Mouse (Mus musculus) urinary bladder, postnatal 10 days (tissue): ENCODE data around the gene Gm21988.
A peak's percentile ranks its signal among the peaks of the same experiment; 100 is the strongest.

Experiments
- DNase-seq: peaks from one replicate; pipeline ENCODE4 v3.0.0; 2022; ENCODE audit warnings: low spot score

Gm21988 gene

DNA sequence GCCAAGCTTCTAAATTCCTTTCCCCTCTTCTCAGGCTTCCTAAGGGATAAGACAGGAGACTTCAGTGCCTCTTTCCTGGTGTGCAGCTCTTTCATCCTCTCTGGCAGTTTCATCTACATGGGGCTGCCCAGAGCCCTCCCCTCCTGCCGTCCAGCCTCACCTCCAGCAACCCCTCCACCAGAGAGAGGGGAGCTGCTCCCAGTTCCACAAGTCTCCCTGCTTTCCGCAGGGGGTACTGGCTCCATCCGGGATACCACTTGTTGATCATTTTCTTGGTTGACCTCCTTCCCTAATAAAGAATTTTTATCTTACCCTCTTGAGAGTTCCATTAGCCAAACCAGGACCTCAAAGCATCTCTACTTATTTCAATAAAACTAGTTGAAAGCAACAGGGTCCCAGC lies 23.5 kb downstream of the Gm21988 start:
- no peak for DNase-seq

DNA sequence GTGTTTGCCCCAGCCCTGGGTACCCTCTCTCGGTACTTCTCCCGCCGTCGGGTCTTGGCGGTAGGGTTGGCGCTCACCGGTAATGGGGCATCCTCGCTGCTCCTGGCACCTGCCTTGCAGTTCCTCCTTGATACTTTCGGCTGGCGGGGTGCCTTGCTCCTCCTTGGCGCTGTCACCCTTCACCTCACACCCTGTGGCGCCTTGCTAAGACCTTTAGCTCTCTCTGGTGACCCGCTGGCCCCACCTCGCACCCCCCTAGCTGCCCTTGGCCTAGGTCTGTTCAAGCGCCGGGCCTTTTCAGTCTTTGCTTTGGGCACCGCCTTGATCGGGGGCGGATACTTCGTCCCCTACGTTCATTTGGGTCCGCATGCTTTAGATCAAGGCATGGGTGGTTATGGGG lies 24.3 kb downstream of the Gm21988 start:
- DNase-seq = no peak

DNA sequence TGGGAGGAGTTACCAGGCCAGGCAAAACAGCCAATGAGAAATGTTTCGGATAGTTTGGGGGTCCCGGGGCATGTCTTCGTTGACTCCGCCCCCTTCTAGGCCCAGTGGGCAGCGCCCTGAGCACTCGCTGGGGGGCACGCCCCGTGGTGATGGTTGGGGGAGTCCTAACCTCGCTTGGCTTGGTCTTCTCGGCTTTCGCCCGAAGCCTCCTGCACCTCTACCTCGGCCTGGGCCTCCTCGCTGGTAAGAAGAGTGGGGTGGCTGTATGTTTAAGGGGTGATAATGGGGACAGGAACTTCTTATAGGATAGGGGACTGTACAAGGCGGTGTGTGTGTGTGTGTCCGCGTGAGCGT lies 24.8 kb downstream of the Gm21988 start:
- DNase-seq = no peak

DNA sequence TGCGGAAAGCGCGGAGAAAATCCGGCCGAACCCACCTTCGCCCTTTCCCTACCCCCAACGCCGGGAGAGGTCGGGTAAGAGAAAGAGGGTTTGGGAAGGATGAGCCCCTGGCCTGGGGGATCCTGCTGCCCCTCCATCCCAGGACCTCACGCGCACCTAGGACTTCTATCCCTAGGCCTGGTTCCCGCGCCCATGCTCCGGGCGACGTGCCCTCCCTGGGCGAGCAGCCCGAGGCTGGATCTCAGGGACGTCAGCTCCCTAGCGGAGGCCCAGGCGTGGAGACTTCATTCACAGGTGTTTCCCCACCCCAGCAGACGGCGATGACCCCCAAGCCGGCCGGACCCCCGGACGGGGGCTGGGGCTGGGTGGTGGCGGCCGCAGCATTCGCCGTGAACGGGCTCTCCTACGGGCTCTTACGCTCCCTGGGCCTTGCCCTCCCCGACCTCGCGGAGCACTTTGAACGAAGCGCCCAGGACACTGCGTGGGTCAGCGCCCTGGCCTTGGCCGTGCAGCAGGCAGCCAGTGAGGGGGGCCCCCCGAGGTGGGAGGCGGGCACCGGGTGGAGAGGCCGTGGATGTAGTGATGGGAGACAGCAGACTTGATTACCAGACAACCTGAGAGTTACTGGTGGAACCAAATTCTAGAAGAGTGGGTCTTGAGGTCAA lies 25.3 kb downstream of the Gm21988 start:
- no peak for DNase-seq

DNA sequence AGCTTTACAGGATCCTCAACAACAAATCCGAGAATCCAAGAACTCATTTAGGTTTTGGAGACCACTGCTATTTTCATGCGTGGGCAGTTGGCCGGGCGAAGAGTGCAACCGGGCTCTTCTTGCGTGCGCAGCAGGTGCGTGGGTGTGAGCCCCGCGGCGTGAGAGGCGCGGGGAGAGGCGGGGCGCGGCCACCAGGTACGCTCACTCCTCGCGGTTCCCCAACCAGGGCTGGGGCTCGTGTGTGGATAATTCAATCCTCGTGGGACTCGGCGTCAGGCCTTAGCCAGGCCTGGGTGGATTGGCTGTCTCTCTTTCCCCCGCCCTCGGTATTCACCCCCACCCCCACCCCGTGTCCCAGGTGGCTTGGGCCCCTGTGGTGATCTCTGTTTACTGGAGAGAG lies 25.9 kb downstream of the Gm21988 start:
- DNase-seq = no peak

DNA sequence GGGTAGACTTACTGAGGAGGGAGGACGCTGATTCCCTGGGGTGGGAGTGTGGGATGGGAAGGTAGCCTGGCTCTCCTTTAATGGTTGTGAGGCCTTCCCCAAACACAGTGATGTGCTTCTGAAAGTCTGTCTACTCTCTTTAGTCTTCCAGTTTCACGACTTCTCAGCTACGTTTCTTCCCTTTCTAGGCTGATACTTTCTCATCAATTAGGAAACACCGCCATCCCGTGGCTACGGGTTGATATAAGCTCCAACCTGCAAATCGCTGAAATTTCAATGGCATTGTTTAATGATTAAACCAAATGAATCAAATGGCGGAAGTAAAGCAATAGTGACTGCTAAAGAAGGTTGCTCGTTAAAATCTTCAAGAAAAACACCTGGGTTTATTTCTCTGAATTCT lies 26.7 kb downstream of the Gm21988 start:
- DNase-seq = no peak

DNA sequence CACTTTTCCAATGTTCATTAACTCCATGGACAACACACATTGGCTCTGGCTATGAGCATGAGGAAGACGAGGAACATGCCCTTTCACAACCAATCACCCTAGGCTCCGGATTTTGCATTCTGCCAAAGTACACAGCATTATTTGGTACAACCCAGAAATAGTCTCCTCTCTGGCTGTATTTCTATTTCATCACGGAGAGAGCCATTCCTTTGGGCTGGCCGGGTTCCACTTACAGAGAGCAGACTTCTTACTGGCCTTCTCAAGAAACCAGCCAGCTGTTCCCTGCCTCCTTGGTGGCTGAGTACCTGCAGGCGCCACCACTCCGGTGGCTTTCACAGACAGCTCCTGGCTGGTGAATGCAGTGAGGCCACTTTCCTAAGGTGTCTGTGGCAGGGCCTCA lies 27.2 kb downstream of the Gm21988 start, which contains the start of gene Slc16a11:
Gene Slc16a11, plus strand, starts transcription at position 330 of the 400 bp plus-strand sequence.
- no peak for DNase-seq

DNA sequence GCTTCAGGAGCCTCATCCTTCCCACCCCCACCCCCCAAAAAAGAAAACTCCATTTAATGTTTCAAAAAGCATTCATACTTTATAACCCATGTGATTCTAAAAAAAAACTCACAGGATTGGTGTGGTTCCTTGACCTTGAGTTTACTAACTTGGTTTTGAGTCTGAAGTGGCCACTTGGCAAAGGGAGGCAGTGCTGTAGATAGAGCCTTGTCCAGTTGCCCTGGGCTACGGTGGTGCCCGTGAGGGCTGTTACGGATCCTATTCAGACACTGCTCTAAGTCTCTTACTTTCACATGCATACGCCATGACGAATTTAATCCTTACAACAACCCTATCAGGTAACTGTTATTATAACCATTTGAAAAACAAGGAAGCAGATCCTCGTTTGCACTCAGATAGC lies 27.7 kb downstream of the Gm21988 start:
- no peak for DNase-seq

DNA sequence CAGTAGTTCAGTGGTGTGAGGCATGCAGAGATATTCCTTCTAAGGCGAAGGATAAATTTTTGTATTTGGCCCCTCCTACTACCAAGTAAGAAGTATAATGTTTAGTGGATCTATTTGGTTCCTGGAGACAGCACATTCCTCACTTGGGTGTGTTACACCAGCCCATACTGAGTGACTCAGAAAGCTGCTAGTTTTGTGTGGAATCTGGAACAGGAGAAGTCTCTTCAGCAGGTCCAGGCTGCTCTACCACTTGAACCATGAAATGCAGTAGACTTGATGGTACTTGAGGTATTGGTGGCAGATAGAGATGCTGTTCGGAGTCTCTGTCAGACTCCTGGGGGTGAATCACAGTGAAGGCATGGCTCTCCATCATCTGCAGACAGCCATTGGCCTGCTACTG lies 28.9 kb downstream of the Gm21988 start:
- no peak for DNase-seq

DNA sequence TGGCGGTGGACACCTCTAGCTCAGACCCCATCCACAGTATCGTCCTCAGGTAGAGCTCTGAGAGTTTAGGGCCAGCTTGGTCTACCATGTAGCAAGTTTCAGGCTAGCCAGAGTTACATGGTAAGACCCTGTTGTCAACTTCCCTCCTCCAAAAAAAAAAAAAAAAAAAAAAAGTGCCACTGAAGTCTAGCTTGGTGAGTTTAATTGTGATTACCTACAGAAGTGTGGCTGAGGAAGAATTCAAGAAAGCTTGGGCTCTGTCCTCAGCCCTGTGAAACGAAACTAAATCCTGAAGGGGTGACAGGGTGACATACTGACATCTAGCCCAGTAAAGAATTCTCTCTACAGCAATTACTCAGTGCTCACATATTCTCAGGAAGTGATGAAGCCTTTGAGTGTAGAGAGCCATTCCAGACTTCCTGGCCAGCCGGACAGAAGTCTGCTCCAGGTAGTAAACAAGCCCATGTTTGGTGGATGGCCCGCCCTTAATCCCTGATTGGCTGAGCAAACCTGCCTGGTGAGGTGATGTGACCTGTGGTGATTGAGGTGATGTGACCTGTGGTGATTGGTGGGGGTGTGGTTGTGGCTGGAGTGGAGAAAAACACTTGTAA lies 30.7 kb downstream of the Gm21988 start:
- DNase-seq = no peak

DNA sequence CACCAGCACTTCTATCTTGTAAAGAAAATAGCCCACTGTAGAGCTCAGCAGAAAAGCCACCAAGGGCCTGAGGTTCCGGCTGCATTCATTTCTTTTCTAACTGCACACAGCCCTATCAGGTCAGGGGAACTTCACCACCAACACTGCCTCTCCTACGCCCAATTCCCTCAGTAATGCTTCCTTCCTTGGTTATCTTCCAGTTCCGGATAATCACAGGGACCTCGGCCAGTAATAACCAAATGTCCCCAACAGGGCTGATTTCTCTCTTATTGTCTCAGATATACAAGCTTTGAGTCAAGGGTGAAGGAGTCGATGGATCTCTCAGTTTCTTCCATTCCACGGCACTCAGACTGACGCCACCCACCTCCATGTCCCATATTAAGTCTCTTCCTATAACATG lies 32.3 kb downstream of the Gm21988 start:
- no peak for DNase-seq

DNA sequence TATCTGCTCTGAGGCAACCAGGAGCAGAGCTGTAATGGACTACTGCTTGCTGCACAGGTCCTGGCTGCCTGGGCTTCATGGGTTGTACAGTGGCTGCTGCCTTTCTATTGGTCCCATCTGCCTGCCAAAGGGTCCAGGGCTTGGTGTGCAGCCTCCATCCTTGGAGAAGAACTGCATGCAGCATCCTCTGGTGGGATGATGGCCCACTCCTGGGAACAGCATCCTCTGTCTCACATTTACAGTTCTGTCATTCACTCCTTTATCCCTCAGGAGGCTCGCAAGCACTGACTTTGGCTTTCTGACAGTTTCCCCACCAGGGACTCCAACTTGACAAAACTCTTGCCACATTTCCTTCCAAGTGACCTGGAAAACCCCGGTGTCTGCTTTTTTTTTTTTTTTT lies 32.8 kb downstream of the Gm21988 start:
- DNase-seq = no peak

DNA sequence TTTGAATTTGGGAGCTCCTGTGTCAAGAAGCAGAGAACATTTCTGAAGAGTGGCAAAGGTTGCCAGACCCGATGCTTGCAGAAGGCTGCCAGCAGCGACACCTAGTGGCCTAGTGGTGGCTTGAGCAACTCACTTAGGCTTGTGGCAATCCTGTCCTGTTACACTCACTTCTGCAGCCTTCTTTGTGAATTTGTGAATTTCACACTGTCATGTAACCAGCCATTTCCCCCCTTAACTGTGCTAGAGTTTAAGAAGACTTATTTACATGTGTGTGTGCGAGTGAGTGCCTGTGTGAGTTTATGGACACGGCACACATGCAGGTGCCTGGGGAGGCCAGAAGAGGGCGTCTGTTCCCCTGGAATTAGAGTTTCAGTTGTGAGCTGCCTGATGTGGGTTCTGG lies 37.9 kb downstream of the Gm21988 start:
- DNase-seq = peak; percentile 65

DNA sequence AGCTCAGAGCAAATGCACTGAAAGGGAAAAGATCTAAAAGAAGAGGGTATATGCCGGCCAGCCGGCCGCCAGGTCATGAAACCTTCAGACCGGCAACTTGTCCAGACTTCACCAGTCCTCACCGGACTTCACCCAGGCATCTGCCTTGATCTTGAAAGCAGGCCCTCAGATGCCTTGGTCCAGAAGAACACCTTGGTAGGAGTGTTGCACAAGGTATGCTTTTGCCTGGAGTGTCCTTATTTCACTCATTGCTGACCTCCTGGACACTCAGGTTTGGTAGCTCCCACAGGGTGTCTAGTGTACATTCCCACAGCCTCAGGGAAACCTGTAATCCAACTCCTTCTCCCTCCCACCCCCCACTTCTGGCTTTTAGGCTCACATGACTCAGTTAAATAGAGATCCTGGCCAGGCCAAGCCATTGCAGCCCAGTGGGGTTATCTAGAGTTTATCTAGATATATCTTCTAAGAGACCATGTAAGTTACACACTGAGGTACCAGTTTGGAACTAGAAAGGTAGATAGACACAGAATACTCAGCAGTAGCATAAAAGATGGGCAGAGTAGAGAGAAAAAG lies 39.5 kb downstream of the Gm21988 start:
- DNase-seq = no peak

DNA sequence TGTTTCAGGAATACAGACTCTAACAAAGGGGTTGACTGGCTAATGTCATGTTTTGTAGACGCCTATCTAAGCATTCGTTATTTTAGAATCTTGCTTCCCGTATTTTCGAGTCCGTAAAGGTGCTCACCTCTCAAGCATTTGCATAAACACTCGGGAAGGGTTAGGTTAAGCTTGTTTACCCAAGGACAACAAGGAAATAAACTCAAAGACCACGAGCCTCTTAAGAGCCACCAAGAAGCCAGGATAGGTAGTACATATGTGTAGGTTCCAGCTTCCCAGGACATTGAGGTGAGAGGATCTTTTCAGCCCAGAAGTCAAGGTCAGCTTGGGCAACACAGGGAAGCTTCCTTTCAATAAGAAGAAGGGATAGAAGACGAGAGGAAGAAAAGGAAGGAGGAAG lies 40.5 kb downstream of the Gm21988 start:
- no peak for DNase-seq

DNA sequence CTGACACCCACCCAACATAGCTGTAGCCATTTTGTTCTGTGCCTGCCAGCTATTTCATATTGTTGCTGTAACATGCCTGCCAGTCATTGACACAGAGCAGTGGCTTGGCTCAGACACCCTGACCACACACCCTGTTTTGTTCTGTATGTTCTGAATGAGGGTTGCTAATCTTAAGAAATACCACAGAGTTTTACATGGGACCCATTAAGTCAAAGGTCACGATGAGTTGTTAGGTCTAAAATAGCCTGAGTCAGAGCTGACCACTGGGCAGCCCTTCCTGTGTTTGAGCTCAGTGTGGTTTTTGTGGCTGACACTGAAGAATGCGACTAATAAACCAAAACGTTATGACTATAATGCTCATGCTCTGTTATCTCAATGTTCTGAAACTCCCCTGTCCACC lies 41.3 kb downstream of the Gm21988 start:
- DNase-seq = no peak

DNA sequence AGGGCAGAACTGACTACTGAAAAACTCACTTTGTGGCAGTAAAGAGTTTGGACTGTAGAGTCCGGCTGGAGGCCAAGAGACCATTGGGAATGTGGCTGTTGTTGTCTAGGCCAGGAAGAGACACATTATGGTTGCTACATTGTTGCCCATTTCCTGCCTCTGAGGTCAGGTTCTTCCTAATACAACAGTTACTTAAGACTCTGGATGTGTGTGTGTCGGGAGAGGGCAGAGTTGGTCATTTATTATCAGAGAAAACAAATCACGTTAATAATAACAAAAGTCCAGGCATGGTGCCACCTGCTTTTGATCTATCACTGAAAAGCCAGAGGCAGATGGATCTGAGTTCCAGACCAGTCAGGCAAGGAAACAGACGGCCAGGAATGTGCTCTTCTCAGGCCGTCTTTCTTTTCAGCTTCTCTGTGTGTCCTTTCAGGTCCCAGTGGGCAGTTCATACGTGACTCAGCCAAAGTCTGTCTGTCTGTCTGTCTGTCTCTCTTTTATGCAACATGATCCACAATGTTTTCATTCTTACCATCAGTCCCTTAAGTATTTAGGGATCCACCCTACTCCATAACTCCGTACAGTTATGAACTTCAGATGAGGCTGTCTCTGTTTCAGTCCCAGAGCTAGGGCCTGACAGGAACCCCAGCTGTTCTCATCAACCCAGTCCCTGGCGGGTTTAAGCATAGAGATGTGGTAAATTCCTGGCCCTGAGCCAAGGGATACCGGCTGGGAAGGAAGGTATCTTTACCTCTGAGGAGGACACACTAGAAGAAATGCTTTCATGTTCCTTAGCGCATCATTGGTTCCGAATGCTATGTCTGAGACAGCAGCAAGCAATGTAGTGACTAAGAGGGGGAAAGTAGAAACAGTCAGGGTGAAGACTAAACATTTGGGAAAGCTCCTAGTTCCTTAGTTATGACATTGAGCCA lies 46.0 kb downstream of the Gm21988 start:
- no peak for DNase-seq

DNA sequence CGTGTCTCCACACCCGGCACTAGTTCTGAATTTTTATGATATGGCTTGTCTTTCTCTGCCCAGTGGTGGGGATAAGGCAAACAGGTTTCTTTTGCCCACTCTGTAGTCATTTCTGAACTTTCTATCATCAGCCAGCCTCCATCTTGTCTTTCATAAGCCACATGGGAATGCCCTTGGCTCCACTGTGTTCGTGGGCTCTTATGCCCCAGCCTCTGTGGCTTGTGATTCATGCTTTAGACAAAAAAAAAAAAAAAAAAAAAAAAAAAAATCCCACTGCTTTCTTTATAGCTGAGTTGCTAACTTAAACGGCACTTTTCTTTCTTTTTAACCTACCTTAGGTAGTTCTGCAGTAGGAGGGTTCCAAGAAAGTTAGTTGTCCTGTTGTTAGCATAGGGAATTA lies 47.5 kb downstream of the Gm21988 start:
- DNase-seq = no peak

DNA sequence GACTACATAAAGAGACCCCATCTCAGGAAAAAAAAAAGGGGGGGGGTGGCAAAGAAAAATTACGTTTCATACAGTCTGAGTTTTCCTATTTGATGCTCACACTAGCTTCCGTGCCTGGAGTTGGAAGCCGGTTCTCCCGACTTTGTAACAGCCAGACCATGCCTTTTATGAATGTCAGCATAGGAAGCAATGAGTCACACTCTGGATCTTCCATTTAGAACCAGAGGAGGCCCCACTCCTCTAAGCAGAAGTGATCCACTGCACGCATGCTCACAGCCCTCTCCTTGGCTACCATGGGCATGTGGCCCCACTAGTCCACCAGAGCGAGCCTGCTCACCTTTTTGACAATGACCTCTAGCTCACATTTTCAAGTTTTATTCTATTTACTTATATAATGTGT lies 48.4 kb downstream of the Gm21988 start:
- DNase-seq = no peak

DNA sequence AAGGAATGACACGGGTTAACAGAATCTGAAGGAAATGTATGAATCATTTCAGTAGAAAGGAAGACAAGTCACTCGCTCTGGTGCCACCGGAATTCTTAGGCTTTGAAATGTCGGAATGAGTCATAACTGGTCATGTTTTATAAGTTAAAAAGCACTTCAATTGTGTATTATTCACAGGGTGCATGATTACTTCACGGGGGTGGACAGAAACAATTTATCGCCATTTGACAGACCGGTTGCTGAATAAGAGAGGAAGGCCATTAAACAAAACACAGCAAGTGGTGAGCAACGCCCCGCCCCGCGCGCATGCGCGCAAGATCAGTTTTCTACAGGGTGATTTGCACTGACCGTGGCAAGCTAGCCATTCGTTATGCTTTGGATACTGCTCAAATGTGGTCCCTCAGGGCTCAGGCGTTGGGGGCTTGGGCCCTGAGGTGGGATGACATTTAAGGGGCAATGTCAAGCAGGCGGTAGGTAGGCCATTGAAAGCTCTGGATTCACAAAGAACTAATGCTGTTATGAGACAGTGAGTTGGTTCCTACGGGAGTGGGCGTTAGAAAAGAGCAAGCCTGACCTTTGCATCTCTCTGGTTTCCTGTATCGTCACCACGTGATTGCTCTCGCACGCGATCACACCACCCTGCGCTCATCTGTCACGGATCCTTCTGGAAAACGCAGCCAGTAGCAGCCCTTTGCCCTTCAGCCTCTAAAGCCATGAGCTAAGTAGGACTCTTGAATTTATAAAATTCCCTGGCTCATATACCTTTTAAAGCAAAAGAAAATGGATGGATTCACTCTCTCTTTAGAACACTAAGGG lies 50.1 kb downstream of the Gm21988 start:
- no peak for DNase-seq
